Mouse (Mus musculus): ENCODE data around the gene Arhgap10.

DNA sequence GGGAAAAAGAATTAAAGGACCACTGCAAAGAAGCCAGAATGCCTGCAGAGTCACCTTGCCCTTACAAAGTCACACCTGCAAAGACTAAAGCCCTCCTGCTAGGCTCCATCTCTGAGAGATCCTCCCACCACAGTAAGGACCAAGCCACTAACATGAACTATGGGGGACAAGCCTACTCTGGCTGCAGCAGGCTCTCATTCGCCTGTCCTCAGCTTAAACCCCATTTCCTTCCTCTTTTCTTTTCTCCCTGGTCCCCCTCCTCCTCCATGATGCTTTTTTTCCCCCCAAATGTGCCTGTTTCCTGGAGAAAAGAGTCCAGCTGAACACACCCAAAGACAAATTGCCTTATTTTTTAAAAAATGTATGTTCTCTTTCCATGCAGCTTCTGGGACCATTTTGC lies 21.5 kb downstream of the Arhgap10 start:
- TF ChIP-seq POLR2A (IDR thresholded peaks at IDR 0.05; ENCODE audit: control insufficient read depth in 1 of 2, insufficient read depth in 1 of 2, low read depth in 1 of 2, low read length in 2 of 2, poor library complexity in 1 of 2): no peak
- TF ChIP-seq EP300 (IDR thresholded peaks at IDR 0.05; ENCODE audit: low read depth in 1 of 2, low read length in 2 of 2): no peak
- TF ChIP-seq CTCF (IDR thresholded peaks at IDR 0.05 in 2 of 3, conservative IDR thresholded peaks at IDR 0.05 in 1 of 3; ENCODE audit: control insufficient read depth in 1 of 3, insufficient read depth in 1 of 3, low read depth in 2 of 3, low read length in 3 of 3, poor library complexity in 1 of 3, severe bottlenecking in 1 of 3): no peak
- no peak for TF ChIP-seq POLR2AphosphoS2 (IDR thresholded peaks at IDR 0.05; ENCODE audit: low read length)
